Mouse (Mus musculus): ENCODE results near the gene Kif1b. TPM values are rescaled to one million over a fixed set of nuclear protein-coding genes. Genes with fewer than 3 reads are reported as not detected.
"Not testable (repeated sequence)": the region's sequence is repeated elsewhere in the genome, so short reads cannot be mapped to it uniquely, and the experiment has no call there.

Gene Kif1b
- total RNA-seq, 2 experiments from 2014 or later: 266 to 283 TPM

DNA sequence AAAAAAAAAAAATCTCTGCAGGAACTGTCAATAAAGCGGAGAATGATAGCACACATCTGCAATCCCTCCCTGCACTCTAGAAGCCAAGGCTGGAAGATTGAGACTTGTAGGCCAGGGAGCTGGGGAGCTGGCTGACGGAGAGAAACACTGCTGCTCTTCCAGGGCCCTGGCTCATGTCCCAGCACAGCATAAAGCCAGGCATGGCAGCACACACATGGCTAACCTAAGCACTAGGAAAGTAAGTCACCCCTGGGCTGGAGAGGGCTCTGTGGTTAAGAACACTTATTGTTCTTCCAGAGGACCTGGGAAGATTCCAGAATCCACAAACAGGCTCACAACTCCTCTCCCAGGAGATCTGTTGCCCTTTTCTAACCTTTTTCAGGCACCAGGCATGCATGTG, 134.8 kb downstream of the Kif1b start:
- DNase-seq (ENCODE audit: low spot score in 2 of 2): peak; percentile 37 to 74

- peak in 1 of 2 experiments; percentile 66 for DNase-seq (ENCODE audit: low spot score in 2 of 2)
Measured at GRCm38 (mm10) chr4:149172083-149172482, 135.4 kb downstream of the Kif1b start.

GRCm38 (mm10) chr4:149171581-149171981, 135.9 kb downstream of the Kif1b start:
- peak in 1 of 2 experiments; percentile 41 for DNase-seq (ENCODE audit: low spot score in 2 of 2)

DNA sequence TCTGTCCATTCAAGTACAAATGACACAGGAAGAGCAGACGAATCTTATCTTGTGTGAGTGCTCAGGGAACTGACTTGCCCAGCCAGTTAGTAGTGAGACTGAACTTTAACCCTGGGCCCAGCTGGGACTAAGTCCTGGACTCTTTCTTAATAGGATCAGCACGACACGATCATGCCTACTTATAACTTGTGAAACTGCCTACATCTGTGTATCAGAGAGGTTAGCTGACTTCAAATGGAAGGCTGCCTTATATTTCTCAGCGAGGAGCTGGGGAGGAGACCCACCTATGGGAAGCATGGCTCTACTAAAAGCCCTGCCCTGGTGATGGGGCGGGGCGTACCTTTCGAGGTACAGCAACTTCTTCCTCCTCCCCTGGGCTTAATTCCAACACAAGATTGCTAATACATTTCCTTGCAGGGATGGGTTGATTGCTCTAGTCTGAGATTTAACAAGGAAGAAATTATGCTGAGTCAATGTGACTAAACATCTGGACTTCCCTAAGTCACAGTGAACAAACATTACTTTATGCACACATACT, 137.0 kb downstream of the Kif1b start:
- no peak for DNase-seq (ENCODE audit: low spot score in 2 of 2)

DNA sequence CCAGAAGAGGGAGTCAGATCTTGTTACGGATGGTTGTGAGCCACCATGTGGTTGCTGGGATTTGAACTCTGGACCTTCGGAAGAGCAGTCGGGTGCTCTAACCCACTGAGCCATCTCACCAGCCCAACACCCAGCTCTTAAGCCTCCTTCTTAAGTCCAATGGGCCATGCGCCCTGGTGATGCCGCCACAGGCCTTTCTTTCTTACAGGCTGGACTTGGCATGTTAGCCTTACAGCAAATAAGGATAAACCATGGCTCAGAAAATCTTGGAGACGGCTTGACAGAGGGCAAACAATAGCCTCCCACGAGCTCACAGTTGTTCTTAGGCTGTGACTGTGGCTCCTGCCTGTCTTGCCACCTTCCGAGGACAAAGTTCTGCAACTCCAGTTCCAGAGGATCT, 137.6 kb downstream of the Kif1b start:
- not testable (repeated sequence) for DNase-seq (ENCODE audit: low spot score in 2 of 2)

DNA sequence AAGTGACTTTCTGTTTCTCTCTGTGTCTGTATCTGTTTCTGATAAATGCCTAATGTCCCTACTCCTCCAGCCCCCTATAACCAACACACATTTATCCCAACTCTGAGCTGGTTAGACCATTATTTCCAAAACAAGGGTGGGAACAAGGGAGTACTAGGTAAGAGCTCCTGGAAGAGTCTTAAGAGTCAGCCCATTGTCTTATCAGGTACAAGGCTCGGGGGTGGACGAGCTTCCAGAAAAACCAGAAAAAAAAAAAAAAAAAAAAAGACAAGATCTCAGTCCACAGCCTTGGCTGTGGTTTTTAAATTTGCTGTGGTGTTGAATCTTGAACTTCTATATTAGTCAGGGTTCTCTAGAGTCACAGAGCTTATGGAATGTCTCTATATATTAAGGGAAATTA, 139.5 kb downstream of the Kif1b start:
- no peak for DNase-seq (ENCODE audit: low spot score in 2 of 2)

DNA sequence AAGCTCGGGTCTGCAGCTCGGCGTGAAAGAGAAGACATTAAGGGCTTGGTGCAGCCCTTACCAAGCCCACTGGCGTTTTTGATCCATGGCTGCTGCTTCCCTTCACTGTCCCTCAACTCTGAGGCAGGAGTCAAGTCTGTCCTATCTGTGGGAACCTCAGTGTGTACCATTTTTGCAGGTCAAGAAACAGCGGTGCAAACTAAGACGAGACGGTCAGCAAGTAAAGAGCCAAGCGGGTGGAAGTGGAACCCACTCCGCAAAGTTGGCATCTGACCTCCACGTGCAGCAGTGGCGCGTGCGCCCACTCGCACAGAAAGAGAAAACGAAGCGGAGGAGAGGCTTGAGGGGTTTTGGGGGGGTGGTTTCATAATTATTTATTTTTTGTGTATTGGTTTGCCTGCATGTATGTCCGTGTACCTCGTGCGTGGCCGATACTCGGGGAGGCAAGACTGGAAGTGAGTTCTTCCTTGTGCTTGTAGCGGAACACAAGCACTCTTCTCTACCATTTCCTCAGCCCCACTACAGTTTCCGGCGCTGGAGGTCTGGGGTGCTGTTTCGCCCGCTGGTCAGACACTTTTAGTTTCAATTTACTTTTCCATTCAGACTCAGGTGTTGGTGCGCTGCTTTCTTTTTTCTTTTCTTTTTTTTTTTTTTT, 140.4 kb downstream of the Kif1b start:
- peak in 1 of 2 experiments; percentile 40 for DNase-seq (ENCODE audit: low spot score in 2 of 2)

DNA sequence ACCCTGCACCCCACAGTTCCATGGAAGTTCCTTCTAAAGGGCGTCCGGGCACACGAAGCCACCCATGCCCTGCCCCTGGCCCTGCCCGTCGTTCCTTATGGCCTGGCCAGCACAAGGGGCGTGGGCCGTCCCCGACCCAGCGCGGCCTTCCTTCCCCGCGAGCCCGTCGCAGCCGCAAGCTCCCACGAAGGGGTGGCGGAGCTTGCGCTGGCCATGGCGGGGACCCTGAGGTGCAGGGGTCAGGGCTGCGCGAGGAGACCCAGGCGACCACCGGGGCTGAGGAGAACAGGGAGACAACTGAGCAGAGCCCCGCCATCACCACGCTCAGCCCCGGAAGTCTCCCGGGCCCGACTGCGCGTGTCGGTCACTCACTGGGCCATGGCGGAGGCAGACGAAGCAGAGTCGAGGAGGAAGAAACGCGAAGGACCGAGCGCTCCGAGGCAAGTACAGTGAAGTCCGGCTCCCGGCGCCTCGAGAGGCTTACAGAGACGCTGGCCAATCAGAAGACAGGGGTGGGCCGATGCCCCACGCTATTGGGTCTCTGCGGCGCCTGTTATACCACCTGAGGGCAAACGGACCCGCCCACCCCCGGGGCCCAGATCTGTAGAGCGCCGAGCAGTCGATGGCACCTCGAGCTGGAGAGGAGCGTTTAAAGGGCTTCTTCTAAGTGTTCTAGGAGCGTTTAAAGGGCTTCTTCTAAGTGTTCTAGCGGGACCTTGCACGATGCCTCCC, 141.1 kb downstream of the Kif1b start, which contains the start of gene Pgd:
Gene Pgd (minus strand): TSS at position 557 of the 732 bp plus-strand sequence.
- DNase-seq (ENCODE audit: low spot score in 2 of 2): peak; percentile 92 to 96

DNA sequence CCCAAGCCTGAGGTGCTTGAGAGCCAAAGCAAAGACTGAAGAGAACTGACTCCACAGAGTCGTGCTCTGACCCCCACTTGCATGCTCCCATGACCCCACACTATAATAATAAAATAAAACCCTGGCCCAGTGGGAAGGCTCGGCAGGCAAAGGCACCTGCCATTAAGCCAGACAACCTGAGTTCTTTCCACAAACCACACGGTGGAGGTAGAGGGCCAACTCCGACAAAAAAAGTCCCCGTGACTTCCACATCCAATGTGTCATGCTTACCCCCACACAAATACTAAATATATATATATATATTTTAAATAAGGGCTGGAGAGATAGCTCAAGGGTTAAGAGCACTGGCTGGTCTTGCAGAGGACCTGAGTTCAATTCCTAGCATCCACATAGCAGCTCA, 143.3 kb downstream of the Kif1b start:
- DNase-seq (ENCODE audit: low spot score in 2 of 2): no peak

DNA sequence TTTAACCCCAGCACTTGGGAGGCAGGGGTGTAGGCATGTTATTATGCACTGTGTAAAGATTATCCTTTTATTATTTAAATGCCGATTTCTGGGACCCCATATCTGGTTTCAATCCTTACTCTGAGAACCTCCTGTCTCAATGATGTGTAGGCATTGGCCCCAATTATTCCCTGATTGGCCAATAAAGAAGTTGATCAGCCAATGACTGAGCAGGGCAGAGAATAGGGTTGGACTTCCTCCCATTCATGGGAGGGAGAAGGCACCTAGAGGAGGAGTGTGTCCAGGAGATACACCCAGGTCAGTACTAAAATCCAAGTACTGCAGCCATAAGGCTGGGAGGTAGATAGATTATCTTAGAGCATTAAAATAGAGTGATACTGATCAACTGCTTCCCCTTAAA, 144.3 kb downstream of the Kif1b start:
- no peak for DNase-seq (ENCODE audit: low spot score in 2 of 2)

DNA sequence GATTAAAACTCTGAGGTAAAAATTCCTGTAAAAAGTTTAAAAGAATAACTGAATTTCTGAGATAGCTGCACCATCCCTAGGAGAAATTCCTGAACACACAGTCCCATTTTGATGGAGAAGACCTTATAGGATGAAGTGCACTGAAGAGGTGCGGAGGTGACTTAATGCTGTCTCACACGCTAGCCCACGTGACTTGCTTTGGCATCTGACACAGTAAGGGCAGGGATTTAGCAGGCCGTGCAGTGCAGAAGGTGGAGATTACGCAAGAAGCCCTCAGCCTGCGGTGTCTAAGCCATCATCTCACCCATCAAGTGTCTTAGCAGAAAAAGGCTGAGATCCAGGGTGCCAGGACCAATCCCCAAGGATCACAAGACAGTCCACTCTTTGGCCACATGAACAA, 146.3 kb downstream of the Kif1b start:
- DNase-seq (ENCODE audit: low spot score in 2 of 2): no peak

DNA sequence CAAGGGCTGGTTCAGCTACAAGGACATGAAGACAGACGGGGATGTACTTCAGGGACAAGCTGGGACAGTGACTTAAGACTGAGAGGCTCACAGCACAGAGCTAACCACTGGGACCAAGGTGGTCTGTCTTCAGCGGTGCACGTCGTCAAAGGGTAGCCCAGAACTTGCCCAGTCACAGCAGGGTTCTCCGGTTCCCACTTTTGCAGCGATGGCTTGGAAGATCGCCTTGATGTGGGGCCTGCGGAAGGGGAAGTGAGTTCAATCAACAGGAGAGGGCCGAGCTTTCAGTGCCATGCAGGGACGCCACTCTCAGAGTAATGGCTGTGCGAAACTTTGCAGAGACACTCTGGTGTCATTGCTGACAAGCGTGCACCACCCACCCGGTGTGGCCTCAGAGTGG, 147.6 kb downstream of the Kif1b start:
- no peak for DNase-seq (ENCODE audit: low spot score in 2 of 2)

DNA sequence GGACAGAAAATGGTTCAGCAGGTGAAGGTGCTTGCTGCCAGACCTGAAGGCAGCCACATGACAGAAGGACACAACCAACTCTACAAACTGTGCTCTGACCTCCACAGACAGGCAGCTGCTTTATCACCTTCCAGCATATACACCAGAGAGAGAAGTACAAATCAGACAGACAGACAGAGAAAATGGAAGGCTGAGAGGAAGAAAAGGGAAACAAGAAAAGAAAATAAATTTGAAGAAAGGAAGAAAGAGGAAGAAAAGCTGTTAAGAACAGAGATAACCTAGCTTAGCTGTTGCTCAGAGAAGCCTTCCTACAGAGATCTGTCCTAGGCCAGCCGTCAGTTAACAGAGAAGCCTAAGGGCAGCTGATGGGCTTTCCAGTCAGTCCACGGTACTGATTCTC, 148.3 kb downstream of the Kif1b start:
- DNase-seq (ENCODE audit: low spot score in 2 of 2): no peak

GRCm38 (mm10) chr4:149157415-149157973, 150.0 kb downstream of the Kif1b start:
- no peak for DNase-seq (ENCODE audit: low spot score in 2 of 2)

DNA sequence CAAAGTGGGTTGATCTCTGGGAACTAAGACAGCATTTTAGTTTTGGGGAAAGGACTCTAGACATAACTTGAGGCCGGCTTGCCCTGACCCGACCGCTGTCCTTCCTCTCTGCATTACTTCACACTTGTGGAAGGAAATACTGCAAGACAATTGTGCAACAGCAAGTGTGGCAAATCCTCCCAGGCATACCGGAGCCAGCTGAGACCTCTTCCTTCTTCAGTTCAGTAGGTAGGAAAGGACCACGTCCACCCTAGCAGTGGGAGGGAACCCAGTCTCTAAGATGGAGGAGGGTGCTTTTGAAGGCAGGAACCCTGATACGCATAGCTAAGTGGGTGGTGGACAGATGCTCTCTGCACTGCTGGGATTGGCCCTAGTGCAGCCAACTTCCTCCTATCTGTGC, 151.8 kb downstream of the Kif1b start:
- DNase-seq (ENCODE audit: low spot score in 2 of 2): no peak

DNA sequence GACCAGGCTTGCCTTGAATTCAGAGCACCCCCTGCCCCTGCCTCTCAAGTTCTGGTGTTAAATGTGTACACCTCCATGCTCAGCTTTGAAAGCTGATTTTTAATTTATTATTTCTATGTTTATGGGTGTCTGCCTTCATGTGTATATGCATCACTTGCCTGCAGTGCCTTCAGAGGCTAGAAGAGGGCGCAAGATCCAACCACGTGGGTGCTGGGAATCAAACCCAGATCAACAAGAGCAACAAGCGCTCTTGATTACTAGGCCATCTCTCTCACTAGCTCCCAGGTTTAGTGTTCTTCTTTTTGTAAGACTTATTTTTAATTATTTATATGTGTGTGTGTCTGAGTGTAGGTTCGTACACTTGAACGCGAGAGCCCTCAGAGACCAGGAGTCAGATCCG, 152.6 kb downstream of the Kif1b start:
- no peak for DNase-seq (ENCODE audit: low spot score in 2 of 2)

GRCm38 (mm10) chr4:149150721-149151120, 156.8 kb downstream of the Kif1b start:
- DNase-seq (ENCODE audit: low spot score in 2 of 2): no peak

GRCm38 (mm10) chr4:149150256-149150655, 157.2 kb downstream of the Kif1b start:
- DNase-seq (ENCODE audit: low spot score in 2 of 2): no peak

DNA sequence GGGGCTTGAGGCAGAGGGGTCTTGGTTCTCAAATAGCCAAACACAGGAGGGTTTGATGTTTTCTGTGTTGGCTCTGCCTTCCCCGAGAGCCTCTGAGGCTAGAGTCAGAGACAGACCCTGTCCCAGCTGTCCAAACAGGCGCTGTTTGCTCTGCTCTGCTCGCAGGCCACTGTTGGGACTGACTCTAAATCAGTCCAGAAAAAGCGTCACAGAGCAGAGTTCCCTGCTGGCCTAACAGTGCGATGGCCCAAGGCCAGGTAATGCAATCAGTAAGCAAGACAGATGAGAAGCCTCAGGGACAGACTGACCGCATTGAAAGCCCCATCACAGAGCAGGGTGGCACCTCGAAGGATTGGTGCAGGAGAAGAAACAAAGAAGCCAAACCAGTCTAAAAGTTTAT, 157.9 kb downstream of the Kif1b start:
- DNase-seq (ENCODE audit: low spot score in 2 of 2): no peak

GRCm38 (mm10) chr4:149149196-149149595, 158.3 kb downstream of the Kif1b start:
- no peak for DNase-seq (ENCODE audit: low spot score in 2 of 2)

GRCm38 (mm10) chr4:149148084-149148483, 159.4 kb downstream of the Kif1b start:
- DNase-seq (ENCODE audit: low spot score in 2 of 2): no peak

GRCm38 (mm10) chr4:149147528-149147927, 160.0 kb downstream of the Kif1b start:
- no peak for DNase-seq (ENCODE audit: low spot score in 2 of 2)

All from gastrocnemius, postnatal 4 days (tissue).